Mouse (Mus musculus) spleen, embryonic (tissue): Measurements from ENCODE around the gene Bmpr1a.
"Not testable (repeated sequence)": the region's sequence is repeated elsewhere in the genome, so short reads cannot be mapped to it uniquely, and the experiment has no call there.

Source experiments
- CTCF ChIA-PET: fragments of 350-600 bp; sonication (Branson Sonifier 250); formaldehyde crosslinking; loops from one replicate; lab custom pipeline; 2022; lab: Charles Lee

Gene Bmpr1a

GRCm38 (mm10) chr14:34451872-34452271, 51.3 kb downstream of the Bmpr1a start:
- CTCF ChIA-PET: interaction anchor here (0.5 kb wide), 1 partner anchor 9 kb away, joined by 10 read pairs; no protein-coding TSS in a partner anchor

- CTCF ChIA-PET: no interaction called here
These were observed 52.7 kb downstream of the Bmpr1a start for GRCm38 (mm10) chr14:34450451-34450850.

GRCm38 (mm10) chr14:34449807-34450206, 53.3 kb downstream of the Bmpr1a start:
- CTCF ChIA-PET: no interaction called here

- CTCF ChIA-PET: no interaction called here
These were observed 54.7 kb downstream of the Bmpr1a start for GRCm38 (mm10) chr14:34448398-34448797.

DNA sequence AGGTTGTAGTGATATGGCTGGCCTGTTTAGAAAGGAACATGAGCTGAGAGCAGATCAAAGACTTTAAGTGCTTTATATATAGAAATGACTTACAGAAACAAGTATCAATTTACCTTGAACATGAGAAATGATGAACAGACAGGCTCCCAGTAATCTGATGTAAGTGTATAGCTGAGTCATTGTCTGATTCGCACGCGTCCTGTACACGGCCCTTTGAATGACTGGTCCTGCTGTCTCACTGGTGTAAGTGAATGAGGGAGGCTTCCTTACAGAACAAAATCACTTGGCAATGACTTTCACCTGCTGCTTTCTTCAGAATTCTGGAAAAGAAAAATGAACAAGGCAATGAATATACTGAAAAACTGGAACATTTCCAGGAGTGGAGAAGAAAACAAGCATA, 55.5 kb downstream of the Bmpr1a start:
- CTCF ChIA-PET: no interaction called here

GRCm38 (mm10) chr14:34446624-34447023, 56.5 kb downstream of the Bmpr1a start:
- CTCF ChIA-PET: no interaction called here

DNA sequence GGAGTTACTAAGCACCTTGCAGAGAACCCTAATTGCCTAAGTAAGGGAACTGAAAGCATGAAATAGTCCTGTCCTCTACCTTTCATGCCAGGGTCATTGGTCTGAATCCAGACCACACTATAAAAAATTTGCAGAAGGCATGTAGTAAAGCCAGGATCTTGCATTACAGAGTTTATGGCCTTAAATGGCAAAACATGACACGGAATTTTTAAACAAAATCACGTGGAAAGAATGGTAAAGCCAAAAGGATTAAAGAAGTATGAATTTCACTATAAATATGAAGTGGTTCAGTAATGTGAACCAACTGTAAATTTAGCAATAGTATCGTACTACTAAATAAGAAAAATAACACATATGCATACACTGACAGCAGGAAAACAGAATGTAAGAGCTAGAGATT, 57.8 kb downstream of the Bmpr1a start:
- CTCF ChIA-PET: no interaction called here

GRCm38 (mm10) chr14:34444924-34445323, 58.2 kb downstream of the Bmpr1a start:
- CTCF ChIA-PET: no interaction called here

- CTCF ChIA-PET: no interaction called here
These were observed 58.8 kb downstream of the Bmpr1a start for GRCm38 (mm10) chr14:34444368-34444767.

DNA sequence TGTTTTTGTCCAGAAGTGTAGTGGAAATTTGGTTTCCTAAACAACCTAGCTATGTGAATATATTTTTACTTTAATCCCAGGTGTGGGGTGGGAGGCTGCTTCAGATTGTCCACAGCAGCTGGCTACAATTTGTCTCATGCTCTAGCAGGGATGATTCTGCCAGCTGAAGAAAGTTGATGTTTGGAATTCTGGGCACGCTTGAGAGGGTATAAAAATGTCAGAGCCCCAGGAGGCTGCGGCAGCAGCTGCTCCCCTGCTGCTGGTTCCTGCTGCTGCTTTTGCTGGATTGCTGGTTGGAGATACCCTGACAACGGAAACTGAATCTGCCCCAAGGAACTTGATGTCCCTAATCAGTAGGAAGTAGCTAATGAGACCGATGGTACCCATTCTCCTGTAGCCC, 60.6 kb downstream of the Bmpr1a start:
- CTCF ChIA-PET: no interaction called here

DNA sequence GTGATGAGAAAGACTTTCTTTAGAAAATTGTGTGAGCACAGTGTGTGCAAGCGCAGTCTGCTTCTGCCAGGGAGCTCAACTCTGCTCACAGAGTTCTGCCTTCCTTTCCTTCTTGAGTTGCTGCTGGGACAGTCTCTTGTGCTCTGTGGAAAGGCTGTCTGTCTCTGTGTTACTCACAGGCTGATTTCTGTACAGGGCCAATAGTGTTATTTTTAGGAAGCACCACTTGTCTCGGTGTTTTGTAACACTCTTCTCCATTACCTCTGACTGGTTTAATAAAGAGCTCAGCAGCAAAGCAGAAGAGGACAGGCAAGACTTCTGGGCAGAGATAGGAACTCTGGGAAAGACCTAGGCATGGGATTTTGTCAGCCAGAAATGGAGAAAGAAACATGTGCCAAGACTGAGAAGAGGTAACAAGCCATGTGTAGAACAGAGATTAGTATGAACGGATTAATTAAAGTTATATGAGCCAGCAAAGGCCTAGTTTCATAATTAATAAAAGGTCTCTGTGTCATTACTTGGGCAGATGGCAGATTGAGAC, 62.5 kb downstream of the Bmpr1a start:
- CTCF ChIA-PET: no interaction called here

DNA sequence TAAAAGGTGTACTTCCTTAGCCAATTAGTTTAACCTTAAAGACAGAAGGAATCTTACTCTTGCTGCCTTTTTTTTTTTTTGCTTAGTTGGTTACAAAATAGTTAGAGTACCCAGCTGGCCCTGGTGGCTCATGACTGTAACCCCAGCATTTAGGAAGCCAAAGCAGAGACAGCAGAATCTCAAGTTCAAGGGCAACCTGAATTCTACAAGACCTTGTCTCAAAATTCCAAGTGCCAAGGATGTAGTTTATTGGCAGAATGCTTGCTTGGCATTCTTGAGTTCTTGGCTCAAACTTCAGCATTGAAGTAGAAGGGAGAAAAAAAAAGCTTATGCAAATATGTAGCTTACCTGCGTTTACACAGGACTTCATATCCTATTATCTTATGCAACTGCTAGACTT, 74.1 kb downstream of the Bmpr1a start:
- CTCF ChIA-PET: no interaction called here

DNA sequence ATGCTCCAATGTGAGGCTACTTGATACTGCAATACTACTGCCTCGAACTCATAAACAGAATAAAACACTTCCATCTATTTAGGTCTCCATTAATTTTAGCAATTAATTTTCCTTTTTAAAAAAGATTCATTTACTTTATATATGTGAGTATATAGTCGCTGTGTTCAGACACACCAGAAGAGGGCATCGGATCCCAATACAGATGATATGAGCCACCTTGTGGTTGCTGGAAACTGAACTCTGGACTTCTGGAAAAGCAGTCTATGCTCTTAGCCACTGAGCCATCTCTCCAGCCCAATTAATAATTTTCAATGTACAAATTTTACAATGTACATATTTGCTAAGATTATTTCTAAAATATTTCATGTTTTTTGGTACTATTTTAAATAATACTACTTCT, 74.9 kb downstream of the Bmpr1a start:
- CTCF ChIA-PET: interaction anchor here (0.5 kb wide), 1 partner anchor 73 kb away, joined by 3 read pairs; no protein-coding TSS in a partner anchor

- CTCF ChIA-PET: no interaction called here
These were observed 82.1 kb downstream of the Bmpr1a start for GRCm38 (mm10) chr14:34421078-34421477.

DNA sequence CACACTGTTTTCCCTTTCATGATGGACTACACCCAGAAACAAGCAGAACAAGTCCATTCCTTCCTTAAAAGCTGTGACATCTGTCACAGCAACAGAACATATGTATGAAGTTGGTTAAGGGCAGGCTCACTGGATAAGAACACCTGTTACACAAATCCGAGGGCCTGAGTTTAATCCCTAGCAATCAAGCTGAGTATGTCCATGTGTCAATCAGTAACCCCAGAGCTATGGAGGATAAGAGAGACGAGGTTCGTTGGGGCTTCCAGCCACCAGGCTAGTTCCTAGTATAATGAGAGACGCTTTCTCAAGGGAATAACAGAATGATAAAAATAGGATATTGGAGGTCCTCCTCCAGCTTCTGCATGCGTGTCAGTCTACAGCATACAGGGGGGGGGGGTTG, 85.6 kb downstream of the Bmpr1a start:
- CTCF ChIA-PET: no interaction called here

DNA sequence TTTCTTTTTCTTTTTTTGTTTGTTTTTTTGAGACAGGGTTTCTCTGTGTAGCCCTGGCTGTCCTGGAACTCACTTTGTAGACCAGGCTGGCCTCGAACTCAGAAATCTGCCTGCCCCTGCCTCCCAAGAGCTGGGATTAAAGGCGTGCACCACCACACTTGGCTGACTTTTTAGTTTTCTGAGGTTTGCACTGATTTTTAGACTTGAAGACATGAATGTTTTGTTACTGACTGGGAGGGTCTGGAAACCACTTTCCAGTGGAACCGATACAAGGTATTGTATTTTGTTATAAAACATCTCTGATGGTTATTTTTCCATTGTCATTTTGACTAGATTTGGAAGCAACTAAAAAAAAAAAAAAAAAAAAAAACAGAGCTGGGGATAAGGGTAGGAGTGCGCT, 86.2 kb downstream of the Bmpr1a start:
- CTCF ChIA-PET: not testable (repeated sequence)

DNA sequence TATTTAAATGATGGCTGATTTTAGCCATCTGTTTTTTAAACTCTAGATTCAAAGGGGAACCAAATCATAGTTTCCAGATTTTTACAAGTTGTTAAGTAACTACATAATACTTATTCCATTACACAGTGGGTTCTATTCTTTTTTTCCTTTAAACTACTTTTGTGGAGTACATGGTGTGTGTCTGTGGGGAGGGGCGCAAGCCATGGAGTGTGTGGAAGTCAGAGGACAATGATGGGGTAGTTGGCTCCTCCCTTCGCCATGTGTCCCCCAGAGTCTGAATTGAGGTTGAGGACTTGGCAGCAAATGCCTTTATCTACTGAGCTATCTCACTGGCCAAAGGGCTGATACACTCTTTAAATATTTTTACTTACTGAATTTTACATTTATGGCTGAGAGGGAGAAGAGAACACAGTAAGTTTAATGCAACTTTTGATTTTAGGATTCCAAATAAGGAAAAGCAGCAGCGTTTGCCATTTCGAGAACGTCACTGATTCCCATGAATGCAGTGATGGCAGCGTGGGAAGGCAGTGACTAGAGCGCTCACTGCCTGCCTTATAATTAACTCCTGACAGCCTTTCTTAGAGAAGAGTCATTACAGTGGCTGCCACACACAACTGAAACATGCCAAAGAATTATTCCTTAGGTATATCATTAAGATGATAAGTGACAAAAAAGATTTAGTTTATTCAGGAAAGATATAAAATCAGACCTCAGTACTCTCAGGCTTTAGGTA, 90.8 kb downstream of the Bmpr1a start:
- CTCF ChIA-PET: interaction anchor here (0.7 kb wide), 1 partner anchor 14 kb away, joined by 3 read pairs; no protein-coding TSS in a partner anchor

DNA sequence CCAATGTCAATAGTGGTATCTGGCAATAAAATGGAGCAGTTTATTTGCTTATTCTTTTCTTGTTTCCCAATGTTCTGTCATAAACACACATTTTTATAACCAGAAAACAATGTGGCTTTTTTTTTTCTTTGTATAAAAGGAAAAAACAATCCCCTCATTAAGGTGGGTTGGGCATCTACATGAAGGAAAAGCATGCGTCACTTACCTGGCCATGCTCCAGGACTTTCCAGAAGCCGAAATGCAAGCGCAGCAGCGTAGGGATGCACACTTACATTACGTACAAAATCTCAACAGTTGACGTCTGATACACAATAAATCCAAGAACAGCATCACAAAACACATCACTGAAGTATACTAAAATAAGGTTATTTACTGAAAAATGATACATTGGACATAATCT, 92.4 kb downstream of the Bmpr1a start:
- CTCF ChIA-PET: no interaction called here

GRCm38 (mm10) chr14:34403424-34403823, 99.7 kb downstream of the Bmpr1a start:
- CTCF ChIA-PET: interaction anchor here (0.6 kb wide), 1 partner anchor 41 kb away, joined by 14 read pairs; no protein-coding TSS in a partner anchor

- CTCF ChIA-PET: no interaction called here
These were observed 100.3 kb downstream of the Bmpr1a start for GRCm38 (mm10) chr14:34402871-34403270.

GRCm38 (mm10) chr14:34401135-34401534, 102.0 kb downstream of the Bmpr1a start:
- CTCF ChIA-PET: no interaction called here

DNA sequence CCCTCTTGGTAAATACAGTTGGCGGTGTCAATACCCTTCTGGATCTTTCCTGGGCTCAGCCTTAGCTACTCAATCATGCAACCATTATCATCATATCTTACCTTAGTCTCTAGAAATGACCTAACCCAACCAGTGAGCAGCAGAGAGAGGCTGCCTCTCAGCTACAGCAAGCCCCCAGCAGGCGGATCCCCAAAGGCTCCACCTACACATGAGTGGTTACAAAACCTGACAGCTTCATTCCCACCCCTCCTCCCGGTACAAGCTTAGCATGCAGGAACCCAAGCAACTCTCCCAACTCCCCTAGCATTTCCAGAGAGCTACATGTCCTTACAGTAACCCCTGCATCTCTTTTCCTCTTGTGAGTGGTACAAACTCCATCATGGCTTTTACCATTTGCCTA, 103.1 kb downstream of the Bmpr1a start:
- CTCF ChIA-PET: interaction anchor here (0.7 to 0.8 kb wide), 2 partner anchors 8 to 65 kb away, joined by 3 to 4 read pairs; no protein-coding TSS in a partner anchor

DNA sequence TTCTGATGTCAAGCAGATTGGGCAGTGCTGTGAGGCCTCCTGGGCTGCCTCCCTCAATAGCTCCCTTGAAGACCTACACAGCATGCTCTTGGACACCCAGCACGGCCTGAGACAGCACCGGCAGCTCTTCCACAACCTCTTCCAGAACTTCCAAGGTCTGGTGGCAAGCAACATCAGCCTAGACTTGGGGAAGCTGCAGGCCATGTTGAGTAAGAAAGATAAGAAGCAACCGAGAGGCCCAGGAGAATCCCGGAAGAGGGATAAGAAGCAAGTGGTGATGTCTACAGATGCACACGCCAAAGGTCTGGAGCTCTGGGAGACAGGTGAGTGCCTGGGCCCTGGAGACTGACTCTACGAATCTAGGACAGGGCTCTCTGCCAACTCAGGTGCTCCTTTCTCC, 103.8 kb downstream of the Bmpr1a start:
- CTCF ChIA-PET: no interaction called here
